Mouse (Mus musculus) left cerebral cortex, postnatal 14 days (tissue): Measurements from ENCODE around the gene Tenm3. TPM values are rescaled to one million over a fixed set of nuclear protein-coding genes. Genes with fewer than 3 reads are reported as not detected.

ENCODE experiments used
- DNase-seq, 2 experiments: peaks; one replicate each; pipeline ENCODE4 v3.0.0; 2021 to 2022; ENCODE audit warnings: low spot score in 2 of 2, mixed read lengths in 1 of 2
- intact Hi-C: fragments of 180-260 bp; cut with DNase I; formaldehyde crosslinking; loops from one replicate; pipeline ENCODE4 v1.15.1; 2025
- total RNA-seq, 2 experiments: library from RNA; stranded (reverse); gene quantifications; 2 replicates each; pipeline ENCODE4 v1.2.3; 2021

Gene Tenm3
- total RNA-seq, 2 experiments from 2014 or later, result 80.8 to 102 TPM

GRCm38 (mm10) chr8:48322655-48323265, 521.0 kb downstream of the Tenm3 start:
- no peak for DNase-seq
- intact Hi-C loops, result no loop called here

DNA sequence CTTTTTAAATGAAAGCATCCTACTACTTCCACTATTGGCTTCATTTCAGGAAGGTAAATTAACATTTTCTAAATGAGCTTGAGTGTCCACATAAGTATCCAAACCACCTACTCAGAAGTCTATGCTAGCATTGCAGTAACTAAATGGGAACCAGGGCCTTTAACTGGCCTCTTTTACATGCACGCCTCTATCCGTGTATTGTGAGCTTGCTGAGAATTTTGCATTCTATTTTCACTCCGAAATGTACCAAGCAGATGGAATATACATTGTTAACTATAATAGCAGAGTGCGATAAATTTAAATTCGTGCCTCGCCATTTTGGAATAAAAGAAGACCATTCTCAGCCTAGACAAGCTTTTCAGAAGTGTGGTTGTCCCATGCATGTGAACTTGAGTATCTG, 521.5 kb downstream of the Tenm3 start:
- intact Hi-C loops, result no loop called here
- DNase-seq, result peak in 1 of 2 experiments; percentile 54

GRCm38 (mm10) chr8:48319674-48320073, 524.1 kb downstream of the Tenm3 start:
- no peak for DNase-seq
- intact Hi-C loops, result no loop called here

DNA sequence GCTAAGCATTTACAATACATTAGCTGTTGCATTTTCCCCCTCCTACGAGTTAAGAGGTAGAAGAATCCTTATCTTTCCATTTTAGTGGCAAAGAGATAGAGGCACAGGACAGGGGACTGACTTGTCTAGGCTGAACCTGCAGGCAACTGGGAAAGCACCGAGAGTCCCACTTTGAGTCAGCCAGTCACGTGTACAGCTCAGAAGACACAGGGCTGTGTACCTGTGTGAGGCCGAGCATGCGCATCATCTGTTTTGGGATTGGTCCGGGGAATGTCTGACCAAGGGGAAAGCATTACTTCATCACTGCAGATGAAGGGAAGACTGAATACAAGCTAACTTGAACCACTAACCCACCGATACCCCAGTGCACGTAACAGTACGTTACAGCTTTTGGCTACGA, 526.3 kb downstream of the Tenm3 start:
- intact Hi-C loops, result no loop called here
- no peak for DNase-seq

- no peak for DNase-seq
- intact Hi-C loops, result no loop called here
Measured at GRCm38 (mm10) chr8:48315605-48316004, 528.1 kb downstream of the Tenm3 start.

DNA sequence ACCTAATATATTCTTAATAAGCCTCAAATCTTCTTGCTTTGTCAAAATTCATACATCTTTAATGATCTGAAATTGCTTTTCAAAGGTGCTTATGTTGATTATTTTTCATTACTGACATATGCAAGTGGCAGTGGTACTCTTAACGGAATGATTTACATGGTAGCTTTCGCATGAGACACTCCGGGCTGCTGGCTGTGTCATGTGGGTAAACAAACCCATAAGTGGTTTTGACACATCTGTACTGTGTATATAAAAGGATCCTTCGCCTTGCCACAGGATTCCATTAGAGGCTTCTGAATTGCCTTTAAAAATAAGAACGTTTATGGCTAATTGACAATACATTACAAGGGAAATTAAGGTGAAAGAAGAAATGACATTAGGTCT, 529.8 kb downstream of the Tenm3 start:
- DNase-seq, result no peak
- intact Hi-C loops, result no loop called here

- intact Hi-C loops, result no loop called here
- peak; percentile 29 to 79 for DNase-seq
Measured at GRCm38 (mm10) chr8:48313210-48313984, 530.4 kb downstream of the Tenm3 start.

GRCm38 (mm10) chr8:48311706-48312105, 532.0 kb downstream of the Tenm3 start:
- intact Hi-C loops, result no loop called here
- DNase-seq, result peak in 1 of 2 experiments; percentile 21

- no peak for DNase-seq
- intact Hi-C loops, result no loop called here
Measured at GRCm38 (mm10) chr8:48310240-48310849, 533.4 kb downstream of the Tenm3 start.

- intact Hi-C loops, result loop anchor here (10.0 kb wide), 1 partner anchor 215 kb away; no protein-coding TSS in a partner anchor
Measured at GRCm38 (mm10) chr8:48309191-48309987, 534.4 kb downstream of the Tenm3 start.

GRCm38 (mm10) chr8:48304224-48304623, 539.5 kb downstream of the Tenm3 start:
- intact Hi-C loops, result loop anchor here (10.0 kb wide), 1 partner anchor 221 kb away; no protein-coding TSS in a partner anchor
- DNase-seq, result no peak

More at GRCm38 (mm10) chr8:48309191-48309987, 534.4 kb downstream of the Tenm3 start:
- DNase-seq, result no peak

GRCm38 (mm10) chr8:48300613-48301037, 543.1 kb downstream of the Tenm3 start:
- intact Hi-C loops, result loop anchor here (10.0 kb wide), 1 partner anchor 224 kb away; no protein-coding TSS in a partner anchor
- DNase-seq, result no peak

DNA sequence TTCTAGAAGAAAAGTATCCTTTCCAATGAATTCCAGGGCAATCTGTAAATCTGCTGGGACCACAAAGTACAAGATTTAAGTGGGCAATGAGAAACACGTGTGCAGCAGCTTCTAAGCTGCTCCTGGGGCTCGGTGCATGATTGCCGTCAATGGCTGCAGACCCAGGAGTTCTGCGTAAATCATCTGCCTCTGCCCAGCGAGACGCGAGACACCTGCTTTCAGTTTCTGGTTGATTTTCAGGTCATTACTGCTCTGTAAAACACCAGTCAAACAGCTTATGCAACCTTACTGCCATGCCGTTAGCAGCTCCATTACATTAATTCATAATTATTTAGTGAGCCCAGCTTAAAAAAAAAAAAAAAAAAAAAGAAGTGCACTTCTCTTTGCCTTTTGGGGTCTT, 543.7 kb downstream of the Tenm3 start:
- DNase-seq, result no peak
- intact Hi-C loops, result loop anchor here (10.0 kb wide), 1 partner anchor 225 kb away; no protein-coding TSS in a partner anchor

- no peak for DNase-seq
- intact Hi-C loops, result no loop called here
Measured at GRCm38 (mm10) chr8:48299341-48299740, 544.4 kb downstream of the Tenm3 start.

GRCm38 (mm10) chr8:48296371-48296770, 547.4 kb downstream of the Tenm3 start:
- no peak for DNase-seq
- intact Hi-C loops, result no loop called here

DNA sequence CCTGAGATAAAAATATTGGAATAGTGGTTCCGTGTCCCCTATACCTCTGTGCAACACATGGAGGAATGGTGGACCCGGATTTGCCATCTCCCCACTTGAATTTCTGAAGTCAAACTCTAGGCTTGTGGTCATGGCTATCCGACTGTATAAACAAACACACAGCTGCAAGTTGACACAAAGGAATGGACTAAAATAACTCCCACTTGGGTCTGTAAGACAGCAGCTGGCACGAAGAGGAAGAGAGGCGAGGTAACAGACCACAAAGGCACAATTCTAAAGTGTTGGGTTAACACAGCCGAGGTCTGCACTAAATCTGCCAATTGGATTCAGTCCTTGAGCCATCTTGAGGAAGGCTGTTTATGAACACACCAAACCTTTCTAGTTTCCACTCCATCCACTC, 548.2 kb downstream of the Tenm3 start:
- no peak for DNase-seq
- intact Hi-C loops, result no loop called here

DNA sequence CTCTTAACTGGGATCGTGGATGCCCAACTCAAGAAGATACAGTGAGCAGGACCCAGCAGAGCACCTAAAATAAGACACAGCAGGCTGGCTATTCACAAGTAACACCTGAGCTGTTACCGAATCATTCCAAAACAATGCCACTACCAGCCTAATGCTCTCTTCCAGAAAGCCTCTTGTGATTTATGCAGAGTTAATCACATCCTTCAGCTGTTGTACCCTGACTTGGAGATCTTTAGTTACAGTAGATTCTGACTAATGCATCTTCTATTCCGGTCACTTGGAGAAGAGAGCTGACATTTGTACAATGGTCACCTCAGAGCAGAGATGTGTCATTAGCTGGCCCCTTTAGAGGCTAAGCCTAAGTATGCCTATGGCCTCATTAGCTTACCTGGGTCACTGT, 550.0 kb downstream of the Tenm3 start:
- intact Hi-C loops, result no loop called here
- no peak for DNase-seq

DNA sequence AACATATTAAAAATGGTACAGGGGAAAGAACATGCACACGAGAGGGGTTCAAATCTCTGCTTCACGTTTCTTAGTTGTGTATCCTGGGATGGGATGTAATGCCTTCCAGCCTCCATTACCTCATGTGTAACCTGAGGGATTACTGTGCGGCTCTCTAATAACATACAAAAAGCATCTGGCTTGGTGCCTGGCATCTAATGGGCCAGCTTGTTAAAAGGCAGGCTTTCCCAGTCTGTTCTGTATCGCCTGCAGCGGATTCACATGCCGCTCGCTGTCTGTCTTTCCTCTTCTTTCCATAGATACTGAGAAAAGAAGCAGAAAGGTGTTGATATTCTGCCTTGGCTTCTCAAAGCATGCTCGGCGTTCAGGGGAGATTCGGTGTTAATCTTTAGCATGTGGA, 558.3 kb downstream of the Tenm3 start:
- DNase-seq, result no peak
- intact Hi-C loops, result no loop called here

- no peak for DNase-seq
- intact Hi-C loops, result no loop called here
Measured at GRCm38 (mm10) chr8:48281855-48282254, 561.9 kb downstream of the Tenm3 start.

GRCm38 (mm10) chr8:48279360-48279759, 564.4 kb downstream of the Tenm3 start:
- intact Hi-C loops, result no loop called here
- DNase-seq, result no peak
